Mouse (Mus musculus) forebrain, embryonic 14.5 days (tissue): ENCODE measurements around the gene Cpm. TPM values are rescaled to one million over a fixed set of nuclear protein-coding genes. Genes with fewer than 3 reads are reported as not detected.

ENCODE experiments used
- ATAC-seq: fragments of 200-750 bp; cut with Nextera tagmentation; 2 replicates; pipeline ENCODE4 v1.8.0; 2017; ENCODE audit warnings: mild to moderate bottlenecking, moderate library complexity
- DNase-seq: peaks from one replicate; pipeline ENCODE4 v3.0.0-alpha.2; 2015; ENCODE audit warnings: low spot score
- H3K27ac ChIP-seq: fragments of 300-500 bp; sonication (generic); 2 replicates; pipeline ENCODE4 v1.5.1; 2014; ENCODE audit warnings: low read depth, mild to moderate bottlenecking, control low read depth, low read length, moderate library complexity
- H3K27me3 ChIP-seq: fragments of 300-500 bp; sonication (generic); replicated peaks from 2 replicates; pipeline ENCODE4 v1.6.1; 2014; ENCODE audit warnings: low read length, control low read depth, mixed read lengths; ENCODE audit not compliant: control insufficient read depth, insufficient read depth
- H3K36me3 ChIP-seq: fragments of 300-500 bp; sonication (generic); 2 replicates; pipeline ENCODE4 v1.6.1; 2014; ENCODE audit warnings: low read length, control low read depth; ENCODE audit not compliant: control insufficient read depth, insufficient read depth
- H3K4me1 ChIP-seq: fragments of 300-500 bp; sonication (generic); 2 replicates; pipeline ENCODE4 v1.6.1; 2014; ENCODE audit warnings: antibody characterized with exemption, low read length, control low read depth; ENCODE audit not compliant: control insufficient read depth, insufficient read depth
- H3K4me2 ChIP-seq: fragments of 300-500 bp; sonication (generic); 2 replicates; pipeline ENCODE4 v1.6.1; 2014; ENCODE audit warnings: mild to moderate bottlenecking, control low read depth, low read length
- H3K4me3 ChIP-seq: fragments of 300-500 bp; sonication (generic); 2 replicates; pipeline ENCODE4 v1.5.1; 2014; ENCODE audit warnings: low read depth, low read length, control low read depth
- H3K9ac ChIP-seq: fragments of 300-500 bp; sonication (generic); 2 replicates; pipeline ENCODE4 v1.6.1; 2014; ENCODE audit warnings: mild to moderate bottlenecking, low read length, control low read depth, moderate library complexity
- H3K9me3 ChIP-seq: fragments of 300-500 bp; sonication (generic); replicated peaks from 2 replicates; pipeline ENCODE4 v1.6.1; 2016; ENCODE audit warnings: low read length, control low read depth, mixed read lengths; ENCODE audit not compliant: control insufficient read depth
- WGBS: fragments of 180-500 bp; shearing (Covaris S2); extraction: QIAGEN DNeasy Blood & Tissue Kit; methylation state at CpG from one replicate; pipeline ENCODE4 v1.1.7; 2014; 5-methylcytosine and 5-hydroxymethylcytosine counted together
- polyA plus RNA-seq: library from polyadenylated mRNA; unstranded; fragments of >200 nt; fragmentation: Nextera tagmentation; extraction: Ambion mirVana; gene quantifications from 2 replicates; pipeline ENCODE4 v1.2.1, GENCODE M21; 2014

The Cpm gene
- polyA plus RNA-seq, 1 experiment from 2014 or later = 6.1 TPM

- DNase-seq = no peak
- Histone ChIP-seq H3K4me2 (no peak overlapping the region), H3K36me3 (no peaks in the 10 kb centered on the region), H3K4me3 (no peak overlapping the region), H3K27me3 (no peaks in the 10 kb centered on the region), H3K9ac (no peak overlapping the region), H3K9me3 (no peaks in the 10 kb centered on the region), H3K27ac (no peak overlapping the region), H3K4me1 (no peaks in the 10 kb centered on the region)
- ATAC-seq = no peak
- 86% methylated on average over 15 of the region's 15 CpGs for WGBS
Measured at GRCm38 (mm10) chr10:117605283-117606243, 23.7 kb upstream of the Cpm start.

- H3K27me3 ChIP-seq = no peaks in the 10 kb centered on the region
- H3K9me3 ChIP-seq = no peaks in the 10 kb centered on the region
- DNase-seq (no peak), ATAC-seq (no peak)
- no peak overlapping the region for H3K9ac ChIP-seq
- H3K27ac ChIP-seq = no peak overlapping the region
- WGBS = 80% methylated on average over 5 of the region's 5 CpGs
- no peak overlapping the region for H3K4me3 ChIP-seq
- H3K4me1 ChIP-seq = no peaks in the 10 kb centered on the region
- H3K4me2 ChIP-seq = no peak overlapping the region
- H3K36me3 ChIP-seq = no peaks in the 10 kb centered on the region
Measured at GRCm38 (mm10) chr10:117606423-117606822, 22.9 kb upstream of the Cpm start.

- no peak for ATAC-seq
- H3K4me1 ChIP-seq = no peaks in the 10 kb centered on the region
Measured at GRCm38 (mm10) chr10:117607051-117607803, 22.1 kb upstream of the Cpm start.

GRCm38 (mm10) chr10:117607804-117608279 is 21.5 kb upstream of the Cpm start:
- Histone ChIP-seq H3K9me3 (no peaks in the 10 kb centered on the region), H3K36me3 (no peaks in the 10 kb centered on the region), H3K4me2 (no peak overlapping the region), H3K27ac (no peak overlapping the region), H3K4me1 (no peaks in the 10 kb centered on the region), H3K4me3 (no peak overlapping the region), H3K27me3 (no peaks in the 10 kb centered on the region), H3K9ac (no peak overlapping the region)
- 93% methylated on average over 10 of the region's 10 CpGs for WGBS
- no peak for ATAC-seq
- no peak for DNase-seq

More at GRCm38 (mm10) chr10:117607051-117607803, 22.1 kb upstream of the Cpm start:
- Histone ChIP-seq H3K27ac (no peak overlapping the region), H3K4me2 (no peak overlapping the region), H3K9me3 (no peaks in the 10 kb centered on the region), H3K4me3 (no peak overlapping the region), H3K27me3 (no peaks in the 10 kb centered on the region), H3K9ac (no peak overlapping the region), H3K36me3 (no peaks in the 10 kb centered on the region)
- DNase-seq = no peak
- 94% methylated on average over 20 of the region's 20 CpGs for WGBS

DNA sequence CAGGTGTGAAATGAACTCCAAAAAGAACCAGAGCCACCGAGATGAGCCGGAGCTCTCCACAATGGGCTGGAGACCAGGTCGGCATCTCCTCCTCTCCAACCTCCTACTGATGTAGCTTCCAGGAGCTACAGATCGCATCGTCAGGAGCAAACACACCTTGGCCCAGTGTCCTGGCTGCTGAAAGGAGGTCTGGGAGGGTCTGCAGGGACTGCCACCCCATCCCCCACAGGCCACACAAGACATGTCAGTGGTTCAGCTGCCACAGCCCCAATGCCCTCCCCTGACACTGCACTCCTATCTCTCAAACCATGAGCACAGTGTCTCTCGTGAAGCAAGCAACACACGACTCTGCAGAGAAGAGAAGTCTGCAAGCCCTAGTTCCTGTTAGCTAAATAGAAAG is 20.8 kb upstream of the Cpm start:
- no peak overlapping the region for H3K4me2 ChIP-seq
- no peak for ATAC-seq
- H3K9ac ChIP-seq = no peak overlapping the region
- no peak for DNase-seq
- no peaks in the 10 kb centered on the region for H3K9me3 ChIP-seq
- no peaks in the 10 kb centered on the region for H3K36me3 ChIP-seq
- no peaks in the 10 kb centered on the region for H3K27me3 ChIP-seq
- no peaks in the 10 kb centered on the region for H3K4me1 ChIP-seq
- H3K27ac ChIP-seq = no peak overlapping the region
- 93% methylated on average over 7 of the region's 7 CpGs for WGBS
- H3K4me3 ChIP-seq = no peak overlapping the region

GRCm38 (mm10) chr10:117608988-117609809 is 20.1 kb upstream of the Cpm start:
- 96% methylated on average over 7 of the region's 7 CpGs for WGBS
- no peak for ATAC-seq

GRCm38 (mm10) chr10:117609810-117610090 is 19.6 kb upstream of the Cpm start:
- H3K4me1 ChIP-seq = no peaks in the 10 kb centered on the region
- no peak for ATAC-seq
- H3K9ac ChIP-seq = no peak overlapping the region
- no peaks in the 10 kb centered on the region for H3K36me3 ChIP-seq
- 93% methylated on average over 6 of the region's 6 CpGs for WGBS
- no peaks in the 10 kb centered on the region for H3K27me3 ChIP-seq
- no peak for DNase-seq
- H3K9me3 ChIP-seq = no peaks in the 10 kb centered on the region
- no peak overlapping the region for H3K27ac ChIP-seq
- H3K4me2 ChIP-seq = no peak overlapping the region
- H3K4me3 ChIP-seq = no peak overlapping the region

More at GRCm38 (mm10) chr10:117608988-117609809, 20.1 kb upstream of the Cpm start:
- Histone ChIP-seq H3K27me3 (no peaks in the 10 kb centered on the region), H3K4me3 (no peak overlapping the region), H3K4me2 (no peak overlapping the region), H3K36me3 (no peaks in the 10 kb centered on the region), H3K27ac (no peak overlapping the region), H3K4me1 (no peaks in the 10 kb centered on the region), H3K9ac (no peak overlapping the region), H3K9me3 (no peaks in the 10 kb centered on the region)
- no peak for DNase-seq

DNA sequence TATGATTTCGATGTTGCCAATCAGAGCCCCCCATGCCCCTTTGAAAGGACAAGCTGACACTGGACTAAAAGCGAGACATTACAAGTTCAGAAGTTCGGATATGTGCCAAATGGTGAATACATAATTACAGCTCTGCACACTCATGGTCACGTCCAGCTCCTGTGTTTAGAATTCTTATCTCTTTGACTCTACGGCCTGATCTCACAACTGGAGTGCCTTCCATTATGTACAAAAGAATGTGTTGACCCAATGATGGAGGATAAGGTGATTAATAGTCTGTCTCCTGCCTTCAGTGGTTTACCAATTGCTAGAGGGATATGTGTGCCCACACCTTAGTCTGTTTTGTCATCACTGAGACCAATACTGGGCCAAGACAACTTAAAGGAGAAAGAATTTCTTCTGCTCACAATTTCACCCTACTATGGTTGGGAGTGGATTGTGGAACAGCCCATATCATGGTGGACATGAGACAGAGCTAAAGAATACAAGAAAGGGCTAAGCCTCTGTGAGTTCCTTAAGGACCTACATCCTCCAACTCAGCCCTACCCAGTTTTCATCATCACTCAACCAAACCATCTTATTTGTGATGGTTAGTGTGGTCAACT is 19.0 kb upstream of the Cpm start:
- H3K4me3 ChIP-seq = no peak overlapping the region
- H3K4me1 ChIP-seq = no peaks in the 10 kb centered on the region
- H3K9me3 ChIP-seq = no peaks in the 10 kb centered on the region
- ATAC-seq (no peak), DNase-seq (no peak)
- H3K27me3 ChIP-seq = no peaks in the 10 kb centered on the region
- no peak overlapping the region for H3K4me2 ChIP-seq
- no peak overlapping the region for H3K9ac ChIP-seq
- H3K27ac ChIP-seq = no peak overlapping the region
- H3K36me3 ChIP-seq = no peaks in the 10 kb centered on the region
- whole genome bisulfite sequencing = 93% methylated on average over 5 of the region's 5 CpGs
